Mouse (Mus musculus) kidney, postnatal 36 days (tissue): Measurements from ENCODE around the gene Gm21992.
"Not testable (repeated sequence)": the region's sequence is repeated elsewhere in the genome, so short reads cannot be mapped to it uniquely, and the experiment has no call there.

Source experiments
- DNase-seq, 2 experiments: peaks; one replicate each; pipeline ENCODE4 v3.0.0; 2021 to 2022; ENCODE audit warnings: mixed read lengths in 2 of 2

Gene Gm21992

GRCm38 (mm10) chr19:4812334-4812949, 1.0 kb upstream of the Gm21992 start:
- not testable (repeated sequence) for DNase-seq

- no peak for DNase-seq
Observed at GRCm38 (mm10) chr19:4811909-4812242, 464 bp upstream of the Gm21992 start.

- DNase-seq = no peak
Observed at GRCm38 (mm10) chr19:4810746-4811062, 708 bp downstream of the Gm21992 start.

- DNase-seq = no peak
Observed at GRCm38 (mm10) chr19:4810309-4810708, 1.1 kb downstream of the Gm21992 start.

GRCm38 (mm10) chr19:4803283-4803682, 8.1 kb downstream of the Gm21992 start:
- no peak for DNase-seq

- DNase-seq = no peak
Observed at GRCm38 (mm10) chr19:4802691-4803091, 8.7 kb downstream of the Gm21992 start.

GRCm38 (mm10) chr19:4799083-4799482, 12.3 kb downstream of the Gm21992 start:
- no peak for DNase-seq

GRCm38 (mm10) chr19:4797846-4798245, 13.6 kb downstream of the Gm21992 start:
- no peak for DNase-seq

GRCm38 (mm10) chr19:4795929-4796328, 15.5 kb downstream of the Gm21992 start:
- DNase-seq = no peak

- peak; percentile 98 to 100 for DNase-seq
Observed at GRCm38 (mm10) chr19:4793831-4794422, 17.5 kb downstream of the Gm21992 start, which contains the start of gene Rbm4. TSS of gene Rbm4 (minus strand) at chr19:4793901.

- no peak for DNase-seq
Observed at GRCm38 (mm10) chr19:4793281-4793830, 18.1 kb downstream of the Gm21992 start.

GRCm38 (mm10) chr19:4786313-4786712, 25.1 kb downstream of the Gm21992 start:
- DNase-seq = peak in 1 of 2 experiments; percentile 26

GRCm38 (mm10) chr19:4785206-4785605, 26.2 kb downstream of the Gm21992 start:
- no peak for DNase-seq

GRCm38 (mm10) chr19:4782891-4783290, 28.5 kb downstream of the Gm21992 start:
- peak in 1 of 2 experiments; percentile 30 for DNase-seq

- DNase-seq = no peak
Observed at GRCm38 (mm10) chr19:4772785-4773184, 38.6 kb downstream of the Gm21992 start.

- peak; percentile 22 to 54 for DNase-seq
Observed at GRCm38 (mm10) chr19:4767507-4768148, 43.8 kb downstream of the Gm21992 start.

- peak; percentile 45 to 63 for DNase-seq
Observed at GRCm38 (mm10) chr19:4762876-4763275, 48.5 kb downstream of the Gm21992 start.

- not testable (repeated sequence) for DNase-seq
Observed at GRCm38 (mm10) chr19:4760544-4760943, 50.9 kb downstream of the Gm21992 start.

- peak in 1 of 2 experiments; percentile 18 for DNase-seq
Observed at GRCm38 (mm10) chr19:4756921-4757320, 54.5 kb downstream of the Gm21992 start.

GRCm38 (mm10) chr19:4756193-4756911, 55.1 kb downstream of the Gm21992 start, which contains the start of gene Rbm4b:
TSS of gene Rbm4b (plus strand) at chr19:4756497.
- peak; percentile 97 to 99 for DNase-seq

GRCm38 (mm10) chr19:4755565-4756192, 55.7 kb downstream of the Gm21992 start:
- DNase-seq = peak; percentile 93 to 96

GRCm38 (mm10) chr19:4749975-4750374, 61.4 kb downstream of the Gm21992 start:
- DNase-seq = no peak

- DNase-seq = no peak
Observed at GRCm38 (mm10) chr19:4748493-4748892, 62.9 kb downstream of the Gm21992 start.
